Mouse (Mus musculus): ENCODE data around the gene Mif.

GRCm38 (mm10) chr10:75848382-75848781 lies 11.7 kb downstream of the Mif start:
- TF ChIP-seq CTCF (IDR thresholded peaks at IDR 0.05; ENCODE audit: borderline replicate concordance, extremely low read depth, insufficient read depth, insufficient read length) (no peak), POLR2A (IDR thresholded peaks at IDR 0.05; ENCODE audit: borderline replicate concordance, extremely low read depth, insufficient read depth, insufficient read length, poor library complexity, severe bottlenecking) (no peak)
